Mouse (Mus musculus) hindbrain, embryonic 15.5 days (tissue): Measurements from ENCODE around the gene Pacs2. TPM values are rescaled to one million over a fixed set of nuclear protein-coding genes. Genes with fewer than 3 reads are reported as not detected.

ENCODE experiments used
- ATAC-seq: fragments of 200-750 bp; cut with Nextera tagmentation; 2 replicates; pipeline ENCODE4 v1.8.0; 2017; ENCODE audit warnings: low read depth, moderate number of reproducible peaks, moderate TSS enrichment; ENCODE audit not compliant: low FRiP score
- H3K27ac ChIP-seq: fragments of 300-500 bp; sonication (generic); replicated peaks from 2 replicates; pipeline ENCODE4 v1.5.1; 2015; ENCODE audit warnings: mild to moderate bottlenecking, inconsistent platforms
- H3K27me3 ChIP-seq: fragments of 300-500 bp; sonication (generic); 2 replicates; pipeline ENCODE4 v1.6.1; 2015; ENCODE audit warnings: control low read depth, inconsistent platforms
- H3K36me3 ChIP-seq: fragments of 300-500 bp; sonication (generic); 2 replicates; pipeline ENCODE4 v1.6.1; 2015; ENCODE audit warnings: control low read depth, inconsistent platforms
- H3K4me1 ChIP-seq: fragments of 300-500 bp; sonication (generic); replicated peaks from 2 replicates; pipeline ENCODE4 v1.6.1; 2015; ENCODE audit warnings: control low read depth, inconsistent platforms
- H3K4me2 ChIP-seq: fragments of 300-500 bp; sonication (generic); 2 replicates; pipeline ENCODE4 v1.6.1; 2015; ENCODE audit warnings: moderate library complexity, mild to moderate bottlenecking, inconsistent platforms
- H3K4me3 ChIP-seq: fragments of 300-500 bp; sonication (generic); 2 replicates; pipeline ENCODE4 v1.5.1; 2015; ENCODE audit warnings: mild to moderate bottlenecking, inconsistent platforms
- H3K9ac ChIP-seq: fragments of 300-500 bp; sonication (generic); 2 replicates; pipeline ENCODE4 v1.6.1; 2015; ENCODE audit warnings: inconsistent platforms
- H3K9me3 ChIP-seq: fragments of 300-500 bp; sonication (generic); 2 replicates; pipeline ENCODE4 v1.6.1; 2016; ENCODE audit warnings: control low read depth, inconsistent platforms
- WGBS: fragments of 180-500 bp; shearing (Covaris S2); methylation state at CpG from one replicate; pipeline ENCODE4 v1.1.7; 2015; 5-methylcytosine and 5-hydroxymethylcytosine counted together
- polyA plus RNA-seq: library from polyadenylated mRNA; unstranded; fragments of >200 nt; fragmentation: Nextera tagmentation; extraction: Ambion mirVana; gene quantifications from 2 replicates; pipeline ENCODE4 v1.2.1, GENCODE M21; 2015

Pacs2 gene
- polyA plus RNA-seq, 1 experiment from 2014 or later: 32.3 TPM

DNA sequence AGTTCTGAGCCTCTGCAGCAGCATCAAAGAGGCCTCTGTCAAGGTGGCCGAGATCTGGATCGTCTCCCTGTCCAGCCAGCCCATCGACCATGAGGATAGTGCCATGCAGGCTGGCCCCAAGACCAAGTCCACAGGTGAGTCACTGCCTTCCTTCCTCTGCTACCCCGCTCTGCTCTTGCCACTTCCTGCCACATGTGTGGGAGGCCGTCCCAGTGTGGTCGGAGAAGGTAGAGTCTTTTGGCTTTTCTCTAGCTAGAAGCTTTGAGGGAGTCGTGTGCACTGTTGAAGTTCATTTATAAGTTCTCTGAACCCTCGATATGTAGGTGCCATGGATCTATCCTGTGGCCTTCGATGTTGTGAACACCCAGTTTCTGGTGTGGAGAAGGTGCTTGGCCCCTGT, 35.5 kb downstream of the Pacs2 start:
- H3K9ac ChIP-seq: no peak overlapping the region
- no peak for ATAC-seq
- H3K27ac ChIP-seq: no peak overlapping the region
- H3K4me3 ChIP-seq: no peak overlapping the region
- H3K27me3 ChIP-seq: no peaks in the 10 kb centered on the region
- H3K4me2 ChIP-seq: no peak overlapping the region
- peaks cover 1% of the 10 kb centered on the region; the same call in 1 of the 2 replicates for H3K4me1 ChIP-seq
- WGBS: 96% methylated on average over 9 of the region's 9 CpGs
- no peaks in the 10 kb centered on the region for H3K9me3 ChIP-seq
- peaks cover 68% of the 10 kb centered on the region for H3K36me3 ChIP-seq

DNA sequence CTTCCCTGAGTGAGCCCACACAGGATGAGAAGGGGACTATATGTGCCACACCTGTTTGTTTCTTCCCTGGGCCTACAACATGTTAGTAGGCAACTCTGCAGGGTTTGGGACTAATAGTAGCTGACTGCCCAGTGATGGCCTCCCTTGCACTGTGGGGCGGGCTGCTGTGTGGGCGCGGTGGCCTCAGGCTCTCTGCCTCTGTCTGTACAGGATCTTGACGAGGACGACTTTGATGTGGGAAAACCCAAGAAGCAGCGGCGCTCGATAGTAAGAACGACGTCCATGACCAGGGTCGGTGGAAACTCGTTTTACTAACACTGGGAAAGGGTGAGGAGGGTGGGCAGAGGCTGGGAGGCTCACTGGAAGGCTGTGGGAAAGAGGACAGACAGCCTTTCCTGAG, 36.4 kb downstream of the Pacs2 start:
- Histone ChIP-seq H3K4me3 (no peak overlapping the region), H3K4me2 (no peak overlapping the region), H3K9me3 (no peaks in the 10 kb centered on the region), H3K36me3 (peaks cover 68% of the 10 kb centered on the region), H3K4me1 (no peaks in the 10 kb centered on the region; the same call in 1 of the 2 replicates), H3K27ac (no peak overlapping the region), H3K27me3 (no peaks in the 10 kb centered on the region), H3K9ac (no peak overlapping the region)
- no peak for ATAC-seq
- 93% methylated on average over 12 of the region's 12 CpGs for WGBS

DNA sequence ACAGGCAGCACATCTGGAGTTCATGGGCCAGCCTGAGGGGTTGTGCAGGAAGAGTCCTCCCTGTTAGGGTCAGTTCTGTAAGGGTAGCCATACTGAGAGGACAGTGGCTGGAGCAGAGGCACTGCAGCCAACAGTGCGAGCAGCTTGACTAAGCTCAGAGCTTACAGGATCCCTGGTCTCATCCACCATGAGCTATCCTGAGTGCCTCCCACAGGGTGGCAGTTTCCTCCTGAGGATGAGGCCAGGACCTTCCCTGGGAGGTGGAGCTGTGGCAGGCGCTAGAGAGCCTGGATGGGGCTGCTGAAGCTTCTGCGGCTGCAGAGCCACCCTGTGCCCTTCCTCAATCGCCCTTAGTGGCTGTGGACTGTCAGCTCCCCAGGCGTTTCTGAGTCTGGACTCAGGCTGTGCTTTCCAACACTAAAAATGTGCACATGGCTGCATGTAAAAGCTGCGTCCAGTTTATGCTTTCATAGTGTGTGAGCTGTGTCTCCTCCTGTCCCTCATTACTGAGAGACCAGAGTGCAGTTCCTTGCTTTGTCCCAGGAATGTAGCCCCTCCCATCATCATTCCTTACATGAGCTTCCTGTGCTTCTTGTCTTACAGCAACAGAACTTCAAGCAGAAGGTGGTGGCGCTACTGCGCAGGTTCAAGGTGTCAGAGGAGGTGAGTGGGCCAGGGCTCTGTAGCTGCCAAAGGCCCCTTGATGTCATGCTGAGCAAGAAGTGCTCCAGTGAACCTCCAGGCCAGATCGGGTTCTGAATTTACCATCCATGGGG, 37.5 kb downstream of the Pacs2 start:
- no peak overlapping the region for H3K4me2 ChIP-seq
- H3K27me3 ChIP-seq: no peaks in the 10 kb centered on the region
- H3K4me1 ChIP-seq: no peaks in the 10 kb centered on the region; the same call in 1 of the 2 replicates
- no peak overlapping the region for H3K9ac ChIP-seq
- WGBS: 71% methylated on average over 9 of the region's 9 CpGs
- no peaks in the 10 kb centered on the region for H3K9me3 ChIP-seq
- peaks cover 80% of the 10 kb centered on the region for H3K36me3 ChIP-seq
- H3K27ac ChIP-seq: no peak overlapping the region
- no peak overlapping the region for H3K4me3 ChIP-seq
- ATAC-seq: no peak

DNA sequence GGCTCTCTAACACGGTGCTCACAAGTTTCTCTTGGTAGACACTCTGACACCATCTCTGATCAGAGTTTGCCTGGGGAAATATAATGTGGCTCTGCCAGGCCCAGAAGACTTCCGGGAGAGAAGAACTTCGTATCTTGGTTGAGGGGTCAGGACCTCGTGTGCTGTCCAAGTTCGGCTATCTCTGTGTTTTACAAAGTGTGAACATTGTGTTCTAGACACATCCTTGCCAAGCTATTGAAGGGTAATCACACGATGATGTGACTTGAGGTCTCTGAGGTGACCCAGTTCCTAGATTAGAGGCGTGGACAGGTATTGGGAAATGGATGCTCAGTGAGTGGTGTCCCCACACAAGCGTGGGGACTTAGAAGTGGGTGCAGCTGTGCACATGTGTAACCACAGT, 41.8 kb downstream of the Pacs2 start:
- Histone ChIP-seq H3K27me3 (no peaks in the 10 kb centered on the region), H3K4me2 (no peak overlapping the region), H3K27ac (no peak overlapping the region), H3K36me3 (peaks cover 88% of the 10 kb centered on the region), H3K4me1 (no peaks in the 10 kb centered on the region), H3K9ac (no peak overlapping the region), H3K4me3 (no peak overlapping the region), H3K9me3 (no peaks in the 10 kb centered on the region)
- no peak for ATAC-seq
- 92% methylated on average over 8 of the region's 8 CpGs for WGBS

DNA sequence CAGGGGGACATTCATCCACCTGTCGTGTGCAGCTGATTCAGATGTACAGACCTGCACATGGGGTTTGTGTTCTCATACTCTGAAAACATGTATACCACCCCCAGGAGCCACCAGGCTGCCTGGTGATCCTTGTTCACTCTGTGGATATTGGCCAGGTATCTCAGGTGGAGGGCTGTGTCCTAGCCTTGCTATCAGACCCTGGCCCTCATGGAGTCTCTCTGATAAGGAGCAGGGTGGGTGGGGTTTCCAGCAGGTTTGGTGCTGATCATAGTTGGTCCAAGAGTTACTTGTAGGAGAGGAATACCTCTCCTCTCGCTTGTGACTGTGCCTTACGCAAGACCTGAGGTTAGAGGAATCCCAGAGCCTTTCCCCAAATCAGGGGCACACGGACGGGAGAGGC, 45.9 kb downstream of the Pacs2 start:
- Histone ChIP-seq H3K9me3 (no peaks in the 10 kb centered on the region), H3K4me1 (no peaks in the 10 kb centered on the region), H3K9ac (no peak overlapping the region), H3K27me3 (no peaks in the 10 kb centered on the region), H3K36me3 (peaks cover 81% of the 10 kb centered on the region), H3K4me3 (no peak overlapping the region), H3K27ac (no peak overlapping the region), H3K4me2 (no peak overlapping the region)
- no peak for ATAC-seq
- 91% methylated on average over 5 of the region's 5 CpGs for WGBS

DNA sequence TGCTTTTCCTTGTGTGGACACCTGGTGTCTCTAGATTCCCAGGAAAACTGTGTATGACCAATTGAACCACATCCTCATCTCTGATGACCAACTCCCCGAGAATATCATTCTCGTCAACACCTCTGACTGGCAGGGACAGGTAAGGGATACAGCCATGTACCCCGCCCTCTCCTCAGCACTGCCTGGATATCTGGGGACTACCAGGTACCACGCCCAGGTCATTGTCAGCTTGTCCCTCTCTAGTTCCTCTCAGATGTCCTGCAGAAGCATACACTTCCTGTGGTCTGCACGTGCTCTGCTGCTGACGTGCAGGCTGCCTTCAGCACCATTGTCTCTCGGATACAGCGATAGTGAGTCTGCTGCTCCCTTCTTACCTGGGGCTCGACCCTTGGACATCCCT, 47.3 kb downstream of the Pacs2 start:
- Histone ChIP-seq H3K4me1 (no peaks in the 10 kb centered on the region), H3K27ac (no peak overlapping the region), H3K4me2 (no peak overlapping the region), H3K27me3 (no peaks in the 10 kb centered on the region), H3K9ac (no peak overlapping the region), H3K4me3 (no peak overlapping the region), H3K9me3 (no peaks in the 10 kb centered on the region), H3K36me3 (peaks cover 69% of the 10 kb centered on the region)
- WGBS: 91% methylated on average over 9 of the region's 9 CpGs
- no peak for ATAC-seq

DNA sequence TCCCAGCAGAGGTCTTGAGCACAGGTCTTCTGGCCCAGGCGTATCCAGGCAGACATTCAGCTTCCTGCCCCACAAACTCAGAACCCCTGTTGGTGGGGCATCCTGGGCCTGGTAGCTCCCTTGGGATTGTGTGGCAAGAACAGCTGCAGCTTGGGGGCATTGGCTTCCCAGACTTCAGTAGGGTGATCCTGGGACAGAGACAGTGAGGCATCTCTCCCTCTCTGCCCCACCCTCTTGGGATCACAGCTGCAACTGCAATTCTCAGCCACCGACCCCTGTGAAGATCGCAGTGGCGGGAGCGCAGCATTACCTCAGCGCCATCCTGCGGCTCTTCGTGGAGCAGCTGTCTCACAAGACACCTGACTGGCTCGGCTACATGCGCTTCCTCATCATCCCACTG, 47.9 kb downstream of the Pacs2 start:
- no peak overlapping the region for H3K27ac ChIP-seq
- no peak for ATAC-seq
- H3K9ac ChIP-seq: no peak overlapping the region
- WGBS: 82% methylated on average over 10 of the region's 10 CpGs
- H3K4me2 ChIP-seq: no peak overlapping the region
- no peak overlapping the region for H3K4me3 ChIP-seq
- H3K9me3 ChIP-seq: no peaks in the 10 kb centered on the region
- H3K36me3 ChIP-seq: peaks cover 63% of the 10 kb centered on the region
- no peaks in the 10 kb centered on the region for H3K4me1 ChIP-seq
- no peaks in the 10 kb centered on the region for H3K27me3 ChIP-seq

DNA sequence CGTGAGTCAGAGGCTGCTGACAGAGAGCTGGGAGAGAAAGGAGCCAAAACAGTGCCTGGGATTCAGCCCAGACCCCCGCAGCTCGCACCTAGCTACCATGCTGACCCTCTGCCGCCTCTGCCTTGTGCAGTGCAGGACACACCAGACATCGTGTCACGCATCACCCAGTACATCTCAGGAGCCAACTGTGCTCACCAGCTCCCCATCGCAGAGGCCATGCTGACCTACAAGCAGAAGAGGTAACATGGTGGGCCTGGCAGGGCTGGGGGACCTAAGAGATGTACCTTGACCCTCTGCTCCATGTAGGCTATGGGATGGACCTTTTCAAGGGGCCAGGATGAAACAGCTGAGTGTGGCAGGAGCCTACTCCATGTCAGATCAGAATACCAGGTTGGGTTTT, 49.4 kb downstream of the Pacs2 start:
- H3K27ac ChIP-seq: no peak overlapping the region
- no peak overlapping the region for H3K4me3 ChIP-seq
- no peaks in the 10 kb centered on the region for H3K27me3 ChIP-seq
- 94% methylated on average over 7 of the region's 7 CpGs for WGBS
- H3K9me3 ChIP-seq: no peaks in the 10 kb centered on the region
- ATAC-seq: no peak
- no peak overlapping the region for H3K4me2 ChIP-seq
- H3K9ac ChIP-seq: no peak overlapping the region
- H3K36me3 ChIP-seq: peaks cover 53% of the 10 kb centered on the region
- H3K4me1 ChIP-seq: no peaks in the 10 kb centered on the region

DNA sequence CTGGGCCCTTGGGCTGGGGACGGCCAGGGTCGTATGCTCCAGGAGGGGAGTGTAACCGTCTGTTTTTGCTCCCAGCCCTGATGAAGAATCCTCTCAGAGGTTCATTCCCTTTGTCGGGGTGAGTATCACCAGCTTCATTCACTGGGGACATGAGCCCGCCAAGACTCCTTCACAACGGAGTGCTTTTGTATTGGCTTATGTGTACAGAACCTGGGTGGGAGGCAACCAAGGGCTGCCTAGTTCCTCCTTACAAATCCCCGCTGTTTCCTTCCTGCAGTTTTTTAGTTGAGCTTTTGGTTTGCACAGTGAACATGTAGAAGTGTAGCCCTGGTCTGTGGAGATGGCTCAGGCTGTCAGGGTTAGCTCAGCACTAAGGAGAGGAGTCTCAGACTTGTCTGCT, 53.7 kb downstream of the Pacs2 start:
- 94% methylated on average over 7 of the region's 7 CpGs for WGBS
- no peak overlapping the region for H3K4me3 ChIP-seq
- no peak for ATAC-seq
- H3K27ac ChIP-seq: no peak overlapping the region
- H3K9me3 ChIP-seq: no peaks in the 10 kb centered on the region
- no peaks in the 10 kb centered on the region for H3K27me3 ChIP-seq
- H3K4me1 ChIP-seq: 0 out of 2 replicates have a peak, but pooled peaks cover under 1% of the 10 kb centered on the region
- H3K4me2 ChIP-seq: no peak overlapping the region
- H3K9ac ChIP-seq: no peak overlapping the region
- H3K36me3 ChIP-seq: peaks cover 39% of the 10 kb centered on the region

DNA sequence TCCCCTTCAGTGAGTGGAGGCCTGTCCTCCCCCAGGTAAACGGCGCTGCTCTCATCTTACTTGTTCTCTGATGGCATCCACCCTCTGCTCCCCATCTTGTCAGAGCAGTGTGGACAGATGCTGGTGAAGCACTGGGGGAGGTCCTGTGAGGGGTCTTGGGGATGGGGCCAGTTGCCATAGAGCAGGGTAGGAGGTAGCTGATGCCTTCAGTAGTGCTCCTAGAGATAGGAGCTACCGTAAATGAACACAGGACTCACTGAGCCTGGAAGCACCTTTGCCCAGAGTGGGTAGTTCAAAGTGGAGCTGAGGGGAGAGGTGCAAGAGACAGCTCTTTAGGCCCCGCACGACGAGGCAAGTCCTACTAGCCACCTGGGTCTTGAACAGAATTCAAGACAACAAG, 55.1 kb downstream of the Pacs2 start:
- 96% methylated on average over 6 of the region's 6 CpGs for WGBS
- Histone ChIP-seq H3K4me3 (no peak overlapping the region), H3K27me3 (no peaks in the 10 kb centered on the region), H3K4me2 (no peak overlapping the region), H3K9me3 (no peaks in the 10 kb centered on the region), H3K4me1 (peaks cover 13% of the 10 kb centered on the region), H3K36me3 (peaks cover 31% of the 10 kb centered on the region), H3K27ac (no peak overlapping the region), H3K9ac (no peak overlapping the region)
- no peak for ATAC-seq

DNA sequence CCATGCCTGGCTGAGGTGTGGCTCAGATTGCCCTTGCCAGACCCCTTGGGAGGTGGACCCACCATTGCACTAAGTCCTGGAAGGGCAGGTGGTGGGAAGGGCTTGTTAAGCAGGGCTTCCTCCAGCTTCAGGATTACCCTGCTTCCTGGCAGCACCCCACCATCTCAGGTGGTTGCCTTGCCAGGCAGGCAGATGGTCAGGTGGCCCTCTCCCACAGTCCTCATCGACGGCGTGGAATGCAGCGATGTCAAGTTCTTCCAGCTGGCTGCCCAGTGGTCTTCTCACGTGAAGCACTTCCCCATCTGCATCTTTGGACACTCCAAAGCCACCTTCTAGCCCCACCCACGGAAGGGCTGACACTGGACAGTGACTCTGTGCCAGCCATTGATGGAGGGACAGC, 57.0 kb downstream of the Pacs2 start:
- Histone ChIP-seq H3K4me1 (peaks cover 25% of the 10 kb centered on the region), H3K4me2 (no peak overlapping the region), H3K27me3 (no peaks in the 10 kb centered on the region), H3K27ac (no peak overlapping the region), H3K4me3 (no peak overlapping the region), H3K9me3 (no peaks in the 10 kb centered on the region), H3K36me3 (peaks cover 31% of the 10 kb centered on the region), H3K9ac (no peak overlapping the region)
- 92% methylated on average over 6 of the region's 6 CpGs for WGBS
- ATAC-seq: no peak

DNA sequence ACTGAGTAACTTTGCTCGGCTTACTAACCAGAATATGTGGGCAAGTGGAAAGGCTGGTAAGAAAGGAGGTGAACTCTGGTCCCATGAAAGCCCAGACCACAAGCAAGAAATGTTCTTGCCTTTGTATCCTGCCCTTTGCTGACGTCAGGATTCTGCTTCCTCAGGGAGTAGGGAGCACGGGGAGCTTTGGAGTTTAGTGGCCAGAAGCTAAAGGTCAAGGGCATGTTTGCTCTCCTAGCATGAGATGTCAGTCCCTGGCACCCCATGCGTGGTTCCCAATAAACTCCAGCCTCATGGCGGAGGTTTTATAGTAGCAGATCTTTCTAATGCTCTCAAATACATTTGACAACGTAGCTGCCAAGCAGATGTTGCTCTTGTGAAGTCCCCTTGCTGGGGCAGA, 57.5 kb downstream of the Pacs2 start:
- Histone ChIP-seq H3K36me3 (peaks cover 31% of the 10 kb centered on the region), H3K4me3 (no peak overlapping the region), H3K9me3 (no peaks in the 10 kb centered on the region), H3K9ac (no peak overlapping the region), H3K27ac (no peak overlapping the region), H3K4me1 (peaks cover 25% of the 10 kb centered on the region), H3K4me2 (no peak overlapping the region), H3K27me3 (no peaks in the 10 kb centered on the region)
- no peak for ATAC-seq
- WGBS: 89% methylated on average over 6 of the region's 6 CpGs
